Mouse (Mus musculus): Measurements from ENCODE around the gene Nell1.

Nell1 gene

GRCm38 (mm10) chr7:50549572-50549971 is 574.9 kb downstream of the Nell1 start:
- no peak for DNase-seq (ENCODE audit: low spot score)

GRCm38 (mm10) chr7:50551426-50551825 is 576.8 kb downstream of the Nell1 start:
- DNase-seq (ENCODE audit: low spot score): no peak

GRCm38 (mm10) chr7:50562708-50563107 is 588.0 kb downstream of the Nell1 start:
- DNase-seq (ENCODE audit: low spot score): no peak

GRCm38 (mm10) chr7:50573841-50574240 is 599.2 kb downstream of the Nell1 start:
- no peak for DNase-seq (ENCODE audit: low spot score)

- no peak for DNase-seq (ENCODE audit: low spot score)
Observed at GRCm38 (mm10) chr7:50588642-50589424, 614.2 kb downstream of the Nell1 start.

GRCm38 (mm10) chr7:50598890-50599289 is 624.2 kb downstream of the Nell1 start, which contains the start of gene 4933405O20Rik:
Gene 4933405O20Rik, plus strand, starts transcription at chr7:50599190.
- DNase-seq (ENCODE audit: low spot score): no peak

GRCm38 (mm10) chr7:50614101-50614500 is 639.4 kb downstream of the Nell1 start:
- DNase-seq (ENCODE audit: low spot score): no peak

- no peak for DNase-seq (ENCODE audit: low spot score)
Observed at GRCm38 (mm10) chr7:50629186-50629585, 654.5 kb downstream of the Nell1 start.

GRCm38 (mm10) chr7:50633147-50633546 is 658.5 kb downstream of the Nell1 start:
- no peak for DNase-seq (ENCODE audit: low spot score)

GRCm38 (mm10) chr7:50672266-50672665 is 697.6 kb downstream of the Nell1 start:
- no peak for DNase-seq (ENCODE audit: low spot score)

- DNase-seq (ENCODE audit: low spot score): no peak
Observed at GRCm38 (mm10) chr7:50675444-50675843, 700.8 kb downstream of the Nell1 start.

- DNase-seq (ENCODE audit: low spot score): no peak
Observed at GRCm38 (mm10) chr7:50677511-50677910, 702.8 kb downstream of the Nell1 start.

- no peak for DNase-seq (ENCODE audit: low spot score)
Observed at GRCm38 (mm10) chr7:50686337-50686736, 711.7 kb downstream of the Nell1 start.

GRCm38 (mm10) chr7:50725166-50725565 is 750.5 kb downstream of the Nell1 start:
- no peak for DNase-seq (ENCODE audit: low spot score)

- DNase-seq (ENCODE audit: low spot score): no peak
Observed at GRCm38 (mm10) chr7:50730951-50731350, 756.3 kb downstream of the Nell1 start.

GRCm38 (mm10) chr7:50755516-50755915 is 780.9 kb downstream of the Nell1 start:
- DNase-seq (ENCODE audit: low spot score): no peak

GRCm38 (mm10) chr7:50756409-50756808 is 781.7 kb downstream of the Nell1 start:
- no peak for DNase-seq (ENCODE audit: low spot score)

- DNase-seq (ENCODE audit: low spot score): no peak
Observed at GRCm38 (mm10) chr7:50773516-50773915, 798.9 kb downstream of the Nell1 start.

GRCm38 (mm10) chr7:50781105-50781504 is 806.4 kb downstream of the Nell1 start:
- no peak for DNase-seq (ENCODE audit: low spot score)

- no peak for DNase-seq (ENCODE audit: low spot score)
Observed at GRCm38 (mm10) chr7:50783652-50784051, 809.0 kb downstream of the Nell1 start.

GRCm38 (mm10) chr7:50826180-50826579 is 851.5 kb downstream of the Nell1 start:
- no peak for DNase-seq (ENCODE audit: low spot score)

GRCm38 (mm10) chr7:50832799-50833198 is 858.1 kb downstream of the Nell1 start:
- DNase-seq (ENCODE audit: low spot score): no peak

- no peak for DNase-seq (ENCODE audit: low spot score)
Observed at GRCm38 (mm10) chr7:50842646-50843045, 868.0 kb downstream of the Nell1 start.

GRCm38 (mm10) chr7:50847921-50848320 is 873.3 kb downstream of the Nell1 start:
- no peak for DNase-seq (ENCODE audit: low spot score)

Data from testis, postnatal 14 days (tissue).